Mouse (Mus musculus) forebrain, embryonic 14.5 days (tissue): ENCODE results near the gene Rmnd5a. TPM values are rescaled to one million over a fixed set of nuclear protein-coding genes. Genes with fewer than 3 reads are reported as not detected.
A peak's percentile ranks its signal among the peaks of the same experiment; 100 is the strongest.
"Not testable (repeated sequence)": the region's sequence is repeated elsewhere in the genome, so short reads cannot be mapped to it uniquely, and the experiment has no call there.

Source experiments
- ATAC-seq: fragments of 200-750 bp; cut with Nextera tagmentation; 2 replicates; pipeline ENCODE4 v1.8.0; 2017; ENCODE audit warnings: mild to moderate bottlenecking, moderate library complexity
- DNase-seq: peaks from one replicate; pipeline ENCODE4 v3.0.0-alpha.2; 2015; ENCODE audit warnings: low spot score
- H3K27ac ChIP-seq: fragments of 300-500 bp; sonication (generic); 2 replicates; pipeline ENCODE4 v1.5.1; 2014; ENCODE audit warnings: low read depth, mild to moderate bottlenecking, control low read depth, low read length, moderate library complexity
- H3K27me3 ChIP-seq: fragments of 300-500 bp; sonication (generic); replicated peaks from 2 replicates; pipeline ENCODE4 v1.6.1; 2014; ENCODE audit warnings: low read length, control low read depth, mixed read lengths; ENCODE audit not compliant: control insufficient read depth, insufficient read depth
- H3K36me3 ChIP-seq: fragments of 300-500 bp; sonication (generic); 2 replicates; pipeline ENCODE4 v1.6.1; 2014; ENCODE audit warnings: low read length, control low read depth; ENCODE audit not compliant: control insufficient read depth, insufficient read depth
- H3K4me1 ChIP-seq: fragments of 300-500 bp; sonication (generic); 2 replicates; pipeline ENCODE4 v1.6.1; 2014; ENCODE audit warnings: antibody characterized with exemption, low read length, control low read depth; ENCODE audit not compliant: control insufficient read depth, insufficient read depth
- H3K4me2 ChIP-seq: fragments of 300-500 bp; sonication (generic); 2 replicates; pipeline ENCODE4 v1.6.1; 2014; ENCODE audit warnings: mild to moderate bottlenecking, control low read depth, low read length
- H3K4me3 ChIP-seq: fragments of 300-500 bp; sonication (generic); 2 replicates; pipeline ENCODE4 v1.5.1; 2014; ENCODE audit warnings: low read depth, low read length, control low read depth
- H3K9ac ChIP-seq: fragments of 300-500 bp; sonication (generic); 2 replicates; pipeline ENCODE4 v1.6.1; 2014; ENCODE audit warnings: mild to moderate bottlenecking, low read length, control low read depth, moderate library complexity
- H3K9me3 ChIP-seq: fragments of 300-500 bp; sonication (generic); replicated peaks from 2 replicates; pipeline ENCODE4 v1.6.1; 2016; ENCODE audit warnings: low read length, control low read depth, mixed read lengths; ENCODE audit not compliant: control insufficient read depth
- WGBS: fragments of 180-500 bp; shearing (Covaris S2); extraction: QIAGEN DNeasy Blood & Tissue Kit; methylation state at CpG from one replicate; pipeline ENCODE4 v1.1.7; 2014; 5-methylcytosine and 5-hydroxymethylcytosine counted together
- polyA plus RNA-seq: library from polyadenylated mRNA; unstranded; fragments of >200 nt; fragmentation: Nextera tagmentation; extraction: Ambion mirVana; gene quantifications from 2 replicates; pipeline ENCODE4 v1.2.1, GENCODE M21; 2014

The Rmnd5a gene
- polyA plus RNA-seq, 1 experiment from 2014 or later = 5.8 TPM

DNA sequence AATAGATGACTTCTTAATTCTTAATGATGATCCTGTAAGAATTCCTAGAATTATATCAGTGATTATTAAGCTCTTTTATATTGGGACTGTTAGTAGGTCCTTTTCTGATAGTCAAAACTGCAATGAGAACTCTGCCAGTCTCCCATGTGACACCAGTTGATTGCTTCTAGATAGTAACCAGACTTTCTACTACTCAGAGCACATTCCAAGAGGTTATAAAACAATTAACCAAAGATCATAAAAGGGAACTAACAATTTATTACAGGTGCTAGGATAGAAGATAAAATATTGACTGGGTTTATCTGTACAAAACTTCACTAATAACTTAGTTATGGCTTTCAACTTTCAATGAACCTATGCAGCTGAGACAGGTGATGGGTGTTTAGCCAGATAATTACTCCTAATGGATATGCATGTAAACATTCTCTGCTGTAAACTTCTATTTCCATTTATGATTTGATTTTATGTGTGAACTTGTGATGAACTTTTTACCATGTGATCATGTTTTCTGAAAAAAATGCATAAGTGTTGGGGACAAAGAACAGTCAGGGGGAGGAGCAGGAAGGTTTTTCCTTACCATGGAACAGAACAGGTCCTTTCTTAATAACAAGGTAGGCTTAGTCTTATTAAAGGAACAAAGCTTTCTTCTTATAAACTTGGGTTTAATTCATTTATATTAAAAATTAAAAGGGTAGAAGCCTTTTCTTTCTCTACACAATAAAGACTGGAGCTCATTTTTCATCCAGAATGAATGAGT lies 13.7 kb upstream of the Rmnd5a start:
- H3K4me3 ChIP-seq, H3K9me3 ChIP-seq, DNase-seq, H3K27me3 ChIP-seq, H3K4me2 ChIP-seq, H3K4me1 ChIP-seq, H3K27ac ChIP-seq, ATAC-seq, H3K9ac ChIP-seq, H3K36me3 ChIP-seq: not testable (repeated sequence)

DNA sequence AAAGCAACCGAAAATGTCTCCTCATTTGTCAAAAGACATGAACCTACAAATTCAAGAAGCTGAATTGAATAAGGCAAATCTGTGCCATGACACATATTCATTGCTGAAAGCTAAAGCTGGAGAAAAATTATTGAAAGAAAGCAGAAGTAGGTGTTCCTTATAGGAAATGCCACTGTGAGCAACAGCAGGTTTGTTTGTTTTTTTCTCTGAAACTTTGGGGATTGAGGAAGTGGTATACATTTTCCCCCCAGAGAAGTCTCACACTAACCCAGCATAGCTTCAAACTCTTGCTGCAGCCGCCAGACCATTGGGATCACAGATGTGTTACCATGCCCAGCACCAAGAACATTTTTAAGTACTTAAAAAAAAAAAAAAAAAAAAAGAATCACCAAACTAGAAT lies 12.4 kb upstream of the Rmnd5a start:
- no peak overlapping the region for H3K27ac ChIP-seq
- H3K36me3 ChIP-seq = no peaks in the 10 kb centered on the region
- no peaks in the 10 kb centered on the region for H3K4me1 ChIP-seq
- DNase-seq (no peak), ATAC-seq (no peak)
- no peak overlapping the region for H3K4me2 ChIP-seq
- H3K27me3 ChIP-seq = no peaks in the 10 kb centered on the region
- no peaks in the 10 kb centered on the region for H3K9me3 ChIP-seq
- H3K4me3 ChIP-seq = no peak overlapping the region
- H3K9ac ChIP-seq = no peak overlapping the region
- WGBS = 87% methylated on average over 2 of the region's 2 CpGs

DNA sequence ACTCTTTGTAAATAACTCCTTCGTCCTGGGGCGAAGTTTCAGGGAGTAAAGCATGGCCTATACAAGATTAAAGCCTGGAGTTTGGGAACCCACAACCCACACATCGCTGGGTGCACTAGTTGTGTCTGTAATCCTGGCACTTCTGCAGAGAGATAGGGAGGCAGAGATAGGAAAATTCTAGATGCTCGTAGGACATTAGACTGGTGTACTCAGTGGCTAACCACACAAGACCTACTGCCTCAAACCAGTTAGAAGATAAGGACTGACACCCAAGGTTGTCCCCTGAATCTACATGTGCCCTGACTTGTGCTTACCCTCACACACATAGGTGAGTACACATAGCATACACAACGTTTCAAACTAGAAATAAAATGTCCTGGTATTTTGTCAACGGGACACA lies 5.1 kb upstream of the Rmnd5a start:
- 0 out of 2 replicates have a peak, but pooled peaks cover 7% of the 10 kb centered on the region for H3K4me1 ChIP-seq
- H3K4me3 ChIP-seq = no peak overlapping the region
- H3K9ac ChIP-seq = no peak overlapping the region
- no peak overlapping the region for H3K27ac ChIP-seq
- 85% methylated on average over 6 of the region's 6 CpGs for WGBS
- H3K27me3 ChIP-seq = no peaks in the 10 kb centered on the region
- ATAC-seq (no peak), DNase-seq (no peak)
- H3K9me3 ChIP-seq = no peaks in the 10 kb centered on the region
- no peak overlapping the region for H3K4me2 ChIP-seq
- H3K36me3 ChIP-seq = no peaks in the 10 kb centered on the region

DNA sequence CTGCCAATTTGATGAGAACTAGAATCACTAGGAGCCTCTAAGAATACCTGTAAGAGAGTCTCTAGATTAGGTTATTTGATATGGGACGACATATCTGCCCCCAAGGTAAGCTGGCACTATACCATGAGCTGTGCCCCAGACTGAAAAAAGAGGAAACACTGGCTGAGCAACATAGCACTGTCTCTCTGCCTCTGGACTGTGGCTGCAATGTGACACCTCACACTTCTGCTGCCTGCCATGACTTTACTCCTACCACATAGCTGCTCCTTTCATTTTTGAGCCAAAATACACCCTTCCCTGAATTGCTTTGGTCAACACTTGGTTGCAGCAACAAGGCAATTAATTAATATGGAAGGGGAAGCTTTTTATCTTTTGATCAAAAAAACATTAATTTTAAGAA lies 4.3 kb upstream of the Rmnd5a start:
- H3K4me2 ChIP-seq = no peak overlapping the region
- H3K4me1 ChIP-seq = 0 out of 2 replicates have a peak, but pooled peaks cover 7% of the 10 kb centered on the region
- no peak overlapping the region for H3K9ac ChIP-seq
- DNase-seq (no peak), ATAC-seq (no peak)
- no peaks in the 10 kb centered on the region for H3K36me3 ChIP-seq
- H3K27me3 ChIP-seq = no peaks in the 10 kb centered on the region
- WGBS = 62% methylated on average over 1 of the region's 1 CpGs
- H3K27ac ChIP-seq = no peak overlapping the region
- H3K9me3 ChIP-seq = no peaks in the 10 kb centered on the region
- H3K4me3 ChIP-seq = no peak overlapping the region

DNA sequence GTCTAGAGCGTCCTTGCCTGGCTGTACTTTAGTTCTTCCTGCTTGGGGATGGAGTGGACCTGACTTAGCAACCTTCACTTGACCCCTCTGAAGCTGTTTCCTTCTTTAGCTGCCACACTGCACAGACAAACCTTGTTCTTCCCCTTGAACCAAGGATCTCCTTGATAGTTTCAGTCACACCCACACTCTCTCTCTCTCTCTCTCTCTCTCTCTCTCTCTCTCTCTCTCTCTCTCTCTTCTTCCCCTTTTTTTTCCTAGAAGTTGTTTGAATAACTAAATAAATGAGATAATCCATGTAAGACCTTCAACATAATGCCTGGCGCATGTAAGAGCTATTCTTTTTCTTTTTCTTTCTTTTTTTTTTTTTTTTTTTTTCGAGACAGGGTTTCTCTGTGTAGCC lies 1.7 kb upstream of the Rmnd5a start:
- no peak overlapping the region for H3K9ac ChIP-seq
- H3K27me3 ChIP-seq = no peaks in the 10 kb centered on the region
- no peaks in the 10 kb centered on the region for H3K9me3 ChIP-seq
- no peak overlapping the region for H3K4me2 ChIP-seq
- ATAC-seq (no peak), DNase-seq (no peak)
- H3K36me3 ChIP-seq = no peaks in the 10 kb centered on the region
- 68% methylated on average over 2 of the region's 3 CpGs for WGBS
- H3K4me3 ChIP-seq = no peak overlapping the region
- no peak overlapping the region for H3K27ac ChIP-seq
- H3K4me1 ChIP-seq = peaks cover 22% of the 10 kb centered on the region

DNA sequence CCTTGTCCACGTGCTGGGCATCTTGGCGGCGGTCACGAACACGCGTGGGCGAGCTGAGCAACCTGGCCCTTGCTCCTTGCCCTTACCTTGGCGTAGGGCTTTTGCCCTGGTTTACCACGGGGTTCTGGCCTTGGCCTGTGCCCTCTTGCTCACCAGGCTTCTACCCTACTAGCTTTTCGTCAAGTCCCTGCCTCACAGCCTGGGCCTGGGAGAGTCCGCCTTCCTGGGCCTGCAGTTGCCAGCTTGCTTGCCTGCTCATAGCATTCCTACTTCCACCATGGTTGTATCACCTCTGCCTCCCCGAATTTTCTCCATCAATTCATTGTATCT lies 779 bp upstream of the Rmnd5a start:
- Histone ChIP-seq H3K36me3 (no peaks in the 10 kb centered on the region), H3K9ac (peak overlapping the region; percentile 81), H3K27me3 (no peaks in the 10 kb centered on the region), H3K4me2 (peak overlapping the region; percentile 93), H3K27ac (peak overlapping the region; percentile 97), H3K9me3 (no peaks in the 10 kb centered on the region), H3K4me1 (peaks cover 22% of the 10 kb centered on the region), H3K4me3 (peak overlapping the region; percentile 71)
- peak; percentile 34 for DNase-seq
- 4% methylated on average over 12 of the region's 12 CpGs for WGBS
- peak; percentile 3 for ATAC-seq

DNA sequence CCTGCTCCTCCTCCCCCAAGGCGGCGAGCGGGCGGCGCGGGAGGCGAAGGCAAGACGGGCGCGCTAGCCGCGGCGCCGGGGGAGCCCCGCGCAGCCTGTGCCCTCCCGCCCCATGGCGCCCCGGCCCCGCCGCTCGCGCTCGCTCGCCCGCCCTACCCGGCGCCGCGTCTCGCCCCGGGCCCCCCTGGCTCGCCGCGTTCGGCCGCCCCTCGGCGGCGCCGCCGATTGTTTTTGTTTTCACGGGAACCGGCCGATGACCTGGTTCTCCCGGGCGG lies 283 bp downstream of the Rmnd5a start:
- Histone ChIP-seq H3K9me3 (no peaks in the 10 kb centered on the region), H3K4me1 (peaks cover 22% of the 10 kb centered on the region), H3K27ac (peak overlapping the region; percentile 94), H3K27me3 (no peaks in the 10 kb centered on the region), H3K4me2 (peak overlapping the region; percentile 72), H3K9ac (peak overlapping the region; percentile 92), H3K4me3 (peak overlapping the region; percentile 71), H3K36me3 (no peaks in the 10 kb centered on the region)
- ATAC-seq = peak; percentile 61; the same call in 1 of the 2 replicates
- 0% methylated on average over 22 of the region's 47 CpGs for WGBS
- no peak for DNase-seq

DNA sequence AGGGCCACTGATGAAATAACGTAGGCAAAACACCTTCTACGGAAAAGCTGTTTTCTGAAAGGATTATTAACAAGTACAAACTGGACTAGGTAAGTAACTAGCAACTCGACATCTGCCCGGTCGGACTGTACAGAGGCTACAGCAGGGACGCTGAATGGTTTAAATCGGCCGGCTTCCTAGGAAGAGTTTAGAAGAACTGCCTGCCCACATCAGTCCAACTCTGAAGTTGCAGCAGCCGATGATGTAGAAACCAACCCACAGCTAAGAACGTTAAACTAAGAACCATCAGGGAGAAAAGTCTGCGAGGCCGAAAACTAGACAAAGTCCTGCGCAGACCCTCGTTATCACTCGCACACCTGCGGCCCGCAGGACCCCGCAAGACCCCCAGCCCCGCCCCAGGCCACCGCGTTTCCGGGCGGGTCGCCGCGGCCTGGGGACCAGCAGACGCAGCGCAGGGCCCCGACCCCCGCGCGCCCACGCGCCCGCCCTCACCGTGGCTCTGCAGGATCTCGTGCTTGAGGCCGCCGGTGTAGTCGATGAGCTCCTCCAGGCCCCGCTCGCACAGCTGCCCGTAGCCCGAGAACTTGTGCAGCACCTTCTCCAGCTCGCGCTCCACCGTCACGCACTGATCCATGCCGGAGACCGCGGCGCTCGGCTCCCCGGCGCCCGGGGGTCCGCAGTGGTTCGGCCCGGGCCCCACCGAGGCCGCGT lies 776 bp downstream of the Rmnd5a start:
- Histone ChIP-seq H3K4me1 (peaks cover 22% of the 10 kb centered on the region), H3K36me3 (no peaks in the 10 kb centered on the region), H3K4me3 (peak overlapping the region; percentile 71), H3K27me3 (no peaks in the 10 kb centered on the region), H3K4me2 (peak overlapping the region; percentile 72), H3K27ac (peak overlapping the region; percentile 94), H3K9ac (peak overlapping the region; percentile 92), H3K9me3 (no peaks in the 10 kb centered on the region)
- under 1% methylated on average over 61 of the region's 62 CpGs for WGBS
- ATAC-seq = peak; percentile 35; the same call in 1 of the 2 replicates
- DNase-seq = peak; percentile 56

DNA sequence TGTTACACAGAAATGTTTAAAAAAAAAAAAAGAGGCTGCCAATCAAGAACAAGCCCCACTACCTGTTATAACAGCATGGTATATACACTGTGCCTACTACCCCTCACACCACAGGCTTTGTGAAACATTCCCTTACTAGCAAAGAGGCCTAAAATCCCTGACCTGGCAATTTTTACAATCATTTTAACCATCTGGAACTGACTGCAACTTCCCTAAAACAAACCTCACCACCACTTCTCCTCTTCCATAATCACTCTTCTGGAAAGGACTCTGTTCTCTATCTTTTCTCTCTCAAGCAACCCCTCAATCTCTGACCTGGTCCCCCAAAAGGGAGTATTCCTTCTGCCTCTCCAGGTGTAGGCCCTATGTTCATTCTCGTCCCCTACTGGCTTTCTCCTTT lies 2.4 kb downstream of the Rmnd5a start:
- 52% methylated on average over 1 of the region's 1 CpGs for WGBS
- H3K9me3 ChIP-seq = no peaks in the 10 kb centered on the region

More for the DNA sequence above, 2.4 kb downstream of the Rmnd5a start:
- H3K4me2 ChIP-seq = peak overlapping the region; percentile 25
- H3K9ac ChIP-seq = peak overlapping the region; percentile 17; the same call in 1 of the 2 replicates
- no peaks in the 10 kb centered on the region for H3K36me3 ChIP-seq
- H3K27ac ChIP-seq = no peak overlapping the region
- peaks cover 22% of the 10 kb centered on the region for H3K4me1 ChIP-seq
- H3K4me3 ChIP-seq = no peak overlapping the region
- ATAC-seq (no peak), DNase-seq (no peak)
- no peaks in the 10 kb centered on the region for H3K27me3 ChIP-seq
